Mouse (Mus musculus) hindbrain, embryonic 12.5 days (tissue): ENCODE results near the gene Gm10912. TPM values are rescaled to one million over a fixed set of nuclear protein-coding genes. Genes with fewer than 3 reads are reported as not detected.
"Not testable (repeated sequence)": the region's sequence is repeated elsewhere in the genome, so short reads cannot be mapped to it uniquely, and the experiment has no call there.

Experiments
- ATAC-seq: fragments of 200-750 bp; cut with Nextera tagmentation; 2 replicates; pipeline ENCODE4 v1.8.0; 2017; ENCODE audit warnings: moderate TSS enrichment; ENCODE audit not compliant: low FRiP score
- H3K27ac ChIP-seq: fragments of 300-500 bp; sonication (generic); 2 replicates; pipeline ENCODE4 v1.5.1; 2016; ENCODE audit warnings: mild to moderate bottlenecking
- H3K27me3 ChIP-seq: fragments of 300-500 bp; sonication (generic); 2 replicates; pipeline ENCODE4 v1.6.1; 2016; ENCODE audit warnings: mild to moderate bottlenecking
- H3K36me3 ChIP-seq: fragments of 300-500 bp; sonication (generic); 2 replicates; pipeline ENCODE4 v1.6.1; 2016; ENCODE audit warnings: mild to moderate bottlenecking
- H3K4me1 ChIP-seq: fragments of 300-500 bp; sonication (generic); 2 replicates; pipeline ENCODE4 v1.6.1; 2016
- H3K4me2 ChIP-seq: fragments of 300-500 bp; sonication (generic); replicated peaks from 2 replicates; pipeline ENCODE4 v1.6.1; 2016; ENCODE audit warnings: mild to moderate bottlenecking
- H3K4me3 ChIP-seq: fragments of 300-500 bp; sonication (generic); 2 replicates; pipeline ENCODE4 v1.5.1; 2016; ENCODE audit warnings: mild to moderate bottlenecking
- H3K9ac ChIP-seq: fragments of 300-500 bp; sonication (generic); 2 replicates; pipeline ENCODE4 v1.6.1; 2016; ENCODE audit warnings: mild to moderate bottlenecking, moderate library complexity
- H3K9me3 ChIP-seq: fragments of 300-500 bp; sonication (generic); replicated peaks from 2 replicates; pipeline ENCODE4 v1.6.1; 2016; ENCODE audit warnings: mild to moderate bottlenecking
- WGBS: fragments of 180-500 bp; shearing (Covaris S2); methylation state at CpG from one replicate; pipeline ENCODE4 v1.1.7; 2016; 5-methylcytosine and 5-hydroxymethylcytosine counted together
- polyA plus RNA-seq: library from polyadenylated mRNA; unstranded; fragments of >200 nt; fragmentation: Nextera tagmentation; extraction: Ambion mirVana; gene quantifications from 2 replicates; pipeline ENCODE4 v1.2.1, GENCODE M21; 2016

Gene Gm10912
- polyA plus RNA-seq, 1 experiment from 2014 or later = not detected

DNA sequence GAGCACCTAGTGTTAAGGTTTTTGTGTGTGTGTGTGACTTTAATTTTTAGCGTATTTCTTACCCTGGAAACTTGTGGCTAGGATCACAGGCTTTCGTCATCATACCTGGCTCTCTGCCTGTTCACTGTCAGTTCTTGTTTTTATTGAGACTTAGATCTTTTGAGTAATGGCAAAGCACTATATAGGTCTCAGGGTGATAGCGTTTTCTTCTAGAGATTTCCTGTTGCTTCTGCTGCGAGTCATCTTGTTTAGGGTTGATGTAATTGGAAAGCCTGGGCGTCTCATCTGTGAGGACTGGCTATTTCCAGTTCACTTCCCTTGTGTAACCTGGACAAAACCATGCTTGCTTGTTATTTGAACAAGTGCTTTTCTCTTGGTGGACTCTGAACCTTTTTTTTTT, 24.0 kb upstream of the Gm10912 start:
- H3K36me3 ChIP-seq = peaks cover 26% of the 10 kb centered on the region
- no peaks in the 10 kb centered on the region for H3K9me3 ChIP-seq
- WGBS = 90% methylated on average over 5 of the region's 5 CpGs
- no peak overlapping the region for H3K27ac ChIP-seq
- no peak overlapping the region for H3K4me2 ChIP-seq
- H3K9ac ChIP-seq = no peak overlapping the region
- no peak for ATAC-seq
- H3K27me3 ChIP-seq = no peaks in the 10 kb centered on the region
- no peak overlapping the region for H3K4me3 ChIP-seq
- H3K4me1 ChIP-seq = 0 out of 2 replicates have a peak, but pooled peaks cover 3% of the 10 kb centered on the region

GRCm38 (mm10) chr2:104042766-104043165, 22.9 kb upstream of the Gm10912 start:
- no peak overlapping the region for H3K27ac ChIP-seq
- WGBS = 95% methylated on average over 15 of the region's 15 CpGs
- no peaks in the 10 kb centered on the region for H3K9me3 ChIP-seq
- 0 out of 2 replicates have a peak, but pooled peaks cover 3% of the 10 kb centered on the region for H3K4me1 ChIP-seq
- H3K27me3 ChIP-seq = no peaks in the 10 kb centered on the region
- no peak for ATAC-seq
- H3K4me2 ChIP-seq = no peak overlapping the region
- no peak overlapping the region for H3K9ac ChIP-seq
- peaks cover 19% of the 10 kb centered on the region for H3K36me3 ChIP-seq
- H3K4me3 ChIP-seq = no peak overlapping the region

GRCm38 (mm10) chr2:104043624-104044478, 21.8 kb upstream of the Gm10912 start:
- no peak overlapping the region for H3K9ac ChIP-seq
- no peak overlapping the region for H3K27ac ChIP-seq
- no peaks in the 10 kb centered on the region for H3K27me3 ChIP-seq
- 0 out of 2 replicates have a peak, but pooled peaks cover 3% of the 10 kb centered on the region for H3K4me1 ChIP-seq
- peaks cover 24% of the 10 kb centered on the region for H3K36me3 ChIP-seq
- WGBS = 28% methylated on average over 5 of the region's 5 CpGs
- ATAC-seq = no peak
- H3K4me2 ChIP-seq = no peak overlapping the region
- H3K4me3 ChIP-seq = no peak overlapping the region
- H3K9me3 ChIP-seq = no peaks in the 10 kb centered on the region

GRCm38 (mm10) chr2:104044479-104045080, 21.0 kb upstream of the Gm10912 start:
- 0 out of 2 replicates have a peak, but pooled peaks cover 3% of the 10 kb centered on the region for H3K4me1 ChIP-seq

DNA sequence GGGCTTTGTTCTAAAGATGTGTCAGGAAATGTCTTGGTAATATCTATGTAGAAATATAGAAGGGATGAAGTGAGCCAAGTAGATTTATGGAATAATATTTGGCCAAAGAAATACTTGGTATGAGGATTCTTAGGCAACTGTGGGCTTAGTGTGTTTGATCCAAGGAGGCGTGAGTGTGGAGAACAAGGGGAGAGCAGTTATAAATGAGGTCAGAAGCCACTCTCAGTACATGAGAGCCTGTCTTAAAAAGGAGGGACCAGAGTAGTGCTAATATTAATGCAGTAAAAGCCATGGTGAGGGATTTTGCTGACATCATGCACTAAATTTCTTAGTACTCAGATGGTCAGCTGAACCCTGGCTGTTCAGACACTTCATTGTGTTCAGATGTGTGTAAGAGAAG, 7.2 kb upstream of the Gm10912 start:
- 97% methylated on average over 1 of the region's 1 CpGs for WGBS
- H3K4me2 ChIP-seq = no peak overlapping the region
- no peak overlapping the region for H3K9ac ChIP-seq
- H3K4me1 ChIP-seq = no peaks in the 10 kb centered on the region
- H3K27ac ChIP-seq = no peak overlapping the region
- ATAC-seq = no peak
- peaks cover 41% of the 10 kb centered on the region for H3K36me3 ChIP-seq
- no peaks in the 10 kb centered on the region for H3K27me3 ChIP-seq
- no peaks in the 10 kb centered on the region for H3K9me3 ChIP-seq
- no peak overlapping the region for H3K4me3 ChIP-seq

More at GRCm38 (mm10) chr2:104044479-104045080, 21.0 kb upstream of the Gm10912 start:
- 85% methylated on average over 1 of the region's 1 CpGs for WGBS
- Histone ChIP-seq H3K27ac (no peak overlapping the region), H3K9me3 (no peaks in the 10 kb centered on the region), H3K4me2 (no peak overlapping the region), H3K36me3 (peaks cover 24% of the 10 kb centered on the region), H3K27me3 (no peaks in the 10 kb centered on the region), H3K4me3 (no peak overlapping the region), H3K9ac (no peak overlapping the region)
- no peak for ATAC-seq

DNA sequence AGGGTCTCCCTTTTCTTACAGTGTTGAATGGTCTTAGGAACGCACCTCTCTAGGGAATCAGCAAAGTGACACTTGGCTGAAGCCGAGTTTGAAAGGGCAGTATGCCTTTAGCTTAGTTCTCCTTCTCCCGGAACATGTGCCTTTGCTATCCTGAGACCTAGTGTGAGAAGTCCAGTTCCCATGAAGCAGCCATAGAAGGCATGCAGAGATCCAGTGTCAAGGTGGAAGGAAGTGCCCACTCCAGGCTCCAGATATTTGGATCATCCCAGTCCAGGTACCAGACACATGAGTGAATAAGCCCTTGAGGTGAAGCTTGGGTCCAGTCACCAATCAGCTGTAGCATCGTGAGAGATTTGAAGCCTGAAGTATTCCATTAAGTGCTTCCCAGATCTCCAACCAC, 6.7 kb upstream of the Gm10912 start:
- Histone ChIP-seq H3K9me3 (no peaks in the 10 kb centered on the region), H3K36me3 (peaks cover 37% of the 10 kb centered on the region), H3K9ac (no peak overlapping the region), H3K4me1 (no peaks in the 10 kb centered on the region), H3K27me3 (no peaks in the 10 kb centered on the region), H3K4me2 (no peak overlapping the region), H3K27ac (no peak overlapping the region), H3K4me3 (no peak overlapping the region)
- no peak for ATAC-seq
- WGBS = 96% methylated on average over 4 of the region's 4 CpGs

- Histone ChIP-seq H3K27ac (no peak overlapping the region), H3K9ac (no peak overlapping the region), H3K27me3 (no peaks in the 10 kb centered on the region), H3K9me3 (no peaks in the 10 kb centered on the region), H3K4me1 (no peaks in the 10 kb centered on the region), H3K36me3 (peaks cover 29% of the 10 kb centered on the region), H3K4me3 (no peak overlapping the region), H3K4me2 (no peak overlapping the region)
- ATAC-seq = no peak
- WGBS = 81% methylated on average over 10 of the region's 10 CpGs
Measured at GRCm38 (mm10) chr2:104059786-104060185, 5.8 kb upstream of the Gm10912 start.

DNA sequence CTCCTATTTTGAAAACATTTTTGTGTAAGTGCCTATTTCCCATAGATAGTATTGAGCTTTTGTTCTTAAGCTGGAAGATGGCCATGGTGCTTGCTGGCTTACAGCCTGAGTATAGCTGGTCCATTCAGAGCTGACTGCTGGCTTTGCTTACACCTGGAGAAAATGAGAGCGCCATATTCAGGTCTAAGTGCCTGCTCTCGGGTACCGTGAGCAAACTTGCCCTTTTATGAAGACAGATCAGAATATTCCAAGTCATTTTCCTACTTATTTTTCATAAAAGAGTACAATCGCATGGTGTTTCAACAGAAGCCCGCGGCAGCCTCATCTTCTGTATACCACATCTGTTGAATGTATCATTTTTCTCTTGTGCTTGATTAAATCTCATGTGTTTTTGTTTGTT, 4.6 kb upstream of the Gm10912 start:
- Histone ChIP-seq H3K4me1 (no peaks in the 10 kb centered on the region), H3K4me2 (no peak overlapping the region), H3K4me3 (no peak overlapping the region), H3K36me3 (peaks cover 22% of the 10 kb centered on the region; the same call in 1 of the 2 replicates), H3K9ac (no peak overlapping the region), H3K27ac (no peak overlapping the region), H3K9me3 (no peaks in the 10 kb centered on the region), H3K27me3 (no peaks in the 10 kb centered on the region)
- 97% methylated on average over 6 of the region's 6 CpGs for WGBS
- ATAC-seq = no peak

DNA sequence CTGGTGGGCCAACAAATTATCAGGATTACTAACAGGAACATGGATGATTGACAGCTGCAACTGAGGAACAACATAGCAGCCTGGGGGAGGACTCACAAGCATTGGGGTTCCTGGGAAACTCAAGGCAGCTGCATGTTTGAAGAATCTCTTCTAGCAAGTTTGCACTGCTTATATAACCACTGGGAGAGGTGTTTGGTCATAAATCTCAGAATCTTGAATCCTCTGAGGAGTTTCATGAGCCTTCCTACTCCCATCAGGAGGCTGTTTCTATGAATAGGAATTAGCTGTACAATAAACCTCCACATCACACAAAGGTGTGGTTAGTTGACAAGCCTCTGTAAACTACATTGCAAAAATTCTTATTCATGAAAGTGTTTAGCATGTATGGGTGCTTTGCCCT, 3.0 kb upstream of the Gm10912 start:
- Histone ChIP-seq H3K27ac (no peak overlapping the region), H3K9me3 (no peaks in the 10 kb centered on the region), H3K9ac (no peak overlapping the region), H3K4me2 (no peak overlapping the region), H3K36me3 (peaks cover 22% of the 10 kb centered on the region; the same call in 1 of the 2 replicates), H3K4me1 (no peaks in the 10 kb centered on the region), H3K27me3 (no peaks in the 10 kb centered on the region), H3K4me3 (no peak overlapping the region)
- no peak for ATAC-seq

DNA sequence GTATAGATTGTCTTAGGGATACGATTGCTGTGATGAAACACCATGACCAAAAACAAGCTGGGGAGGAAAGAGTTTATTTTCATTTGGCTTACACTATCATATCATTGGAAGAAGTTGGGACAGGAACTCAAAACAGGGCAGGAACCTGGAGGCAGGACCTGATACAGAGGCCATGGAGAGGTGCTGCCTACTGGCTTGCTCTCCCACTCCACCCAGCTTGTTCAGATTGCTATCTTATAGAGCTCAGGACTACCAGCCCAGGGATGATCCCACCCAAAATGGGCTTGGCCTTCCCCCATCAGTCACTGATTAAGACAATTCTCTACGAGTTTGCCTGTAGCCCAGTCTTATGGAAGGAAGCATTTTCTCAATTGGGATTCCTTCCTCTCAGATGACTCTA, 1.5 kb upstream of the Gm10912 start:
- no peaks in the 10 kb centered on the region for H3K27me3 ChIP-seq
- WGBS = 91% methylated on average over 2 of the region's 2 CpGs
- no peak for ATAC-seq

DNA sequence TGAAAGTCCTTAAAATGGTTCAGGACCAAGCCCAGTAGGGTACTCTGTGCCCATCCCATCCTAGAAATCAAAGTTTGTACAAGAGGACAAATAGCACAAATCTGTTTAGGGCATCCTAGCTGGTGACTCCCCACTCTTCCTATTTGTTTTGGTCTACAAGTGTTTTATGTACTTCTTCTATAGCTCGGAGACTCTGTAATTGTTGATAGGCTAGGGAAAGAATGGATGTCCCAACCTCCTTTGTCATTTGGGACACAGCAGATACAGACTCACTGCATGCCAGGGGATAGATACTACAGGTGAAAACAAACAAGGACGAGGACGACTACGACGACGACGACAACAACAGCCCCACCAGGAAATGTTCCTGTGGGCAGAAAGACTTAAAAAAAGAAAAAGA, 2.8 kb downstream of the Gm10912 start, which contains the start of gene Gm10799:
Gene Gm10799, minus strand, starts transcription at position 101 of the 400 bp plus-strand sequence.
- not testable (repeated sequence) for H3K27me3 ChIP-seq, H3K9me3 ChIP-seq, H3K36me3 ChIP-seq, H3K4me3 ChIP-seq, ATAC-seq, H3K4me1 ChIP-seq, H3K27ac ChIP-seq, H3K9ac ChIP-seq, H3K4me2 ChIP-seq
- WGBS = 83% methylated on average over 7 of the region's 7 CpGs

More for the DNA sequence above, 1.5 kb upstream of the Gm10912 start:
- Histone ChIP-seq H3K9ac (no peak overlapping the region), H3K27ac (no peak overlapping the region), H3K4me3 (no peak overlapping the region), H3K4me1 (no peaks in the 10 kb centered on the region), H3K9me3 (no peaks in the 10 kb centered on the region), H3K4me2 (no peak overlapping the region), H3K36me3 (peaks cover 17% of the 10 kb centered on the region; the same call in 1 of the 2 replicates)

- Histone ChIP-seq H3K9me3 (no peaks in the 10 kb centered on the region), H3K36me3 (no peaks in the 10 kb centered on the region)
Measured at GRCm38 (mm10) chr2:104069704-104070185, 4.1 kb downstream of the Gm10912 start, which contains the start of gene Cd59b. Gene Cd59b, plus strand, starts transcription at chr2:104069849.

More at GRCm38 (mm10) chr2:104069704-104070185, 4.1 kb downstream of the Gm10912 start, which contains the start of gene Cd59b:
- WGBS = 9% methylated on average over 13 of the region's 13 CpGs
- H3K4me1 ChIP-seq = peaks cover 5% of the 10 kb centered on the region
- ATAC-seq = peak; percentile 82
- H3K9ac ChIP-seq = peak within 1 kb of the TSS; percentile 50; the same call in 1 of the 2 replicates
- H3K4me2 ChIP-seq = peak within 1 kb of the TSS; percentile 50
- H3K4me3 ChIP-seq = peak within 1 kb of the TSS; percentile 31
- H3K27me3 ChIP-seq = no peaks in the 10 kb centered on the region
- no peak within 1 kb of the TSS for H3K27ac ChIP-seq
